Mouse (Mus musculus) spleen, postnatal 4 days (tissue): ENCODE results near the gene Gm10837.
A peak's percentile ranks its signal among the peaks of the same experiment; 100 is the strongest.

Source experiments
- DNase-seq, 2 experiments: peaks; one replicate each; pipeline ENCODE4 v3.0.0; 2022; ENCODE audit warnings: low spot score in 2 of 2

Gm10837 gene

GRCm38 (mm10) chr14:122479461-122480109 is 10.8 kb upstream of the Gm10837 start:
- DNase-seq, result no peak

GRCm38 (mm10) chr14:122480355-122480754 is 10.0 kb upstream of the Gm10837 start:
- no peak for DNase-seq

- no peak for DNase-seq
Observed at GRCm38 (mm10) chr14:122481181-122481580, 9.2 kb upstream of the Gm10837 start.

DNA sequence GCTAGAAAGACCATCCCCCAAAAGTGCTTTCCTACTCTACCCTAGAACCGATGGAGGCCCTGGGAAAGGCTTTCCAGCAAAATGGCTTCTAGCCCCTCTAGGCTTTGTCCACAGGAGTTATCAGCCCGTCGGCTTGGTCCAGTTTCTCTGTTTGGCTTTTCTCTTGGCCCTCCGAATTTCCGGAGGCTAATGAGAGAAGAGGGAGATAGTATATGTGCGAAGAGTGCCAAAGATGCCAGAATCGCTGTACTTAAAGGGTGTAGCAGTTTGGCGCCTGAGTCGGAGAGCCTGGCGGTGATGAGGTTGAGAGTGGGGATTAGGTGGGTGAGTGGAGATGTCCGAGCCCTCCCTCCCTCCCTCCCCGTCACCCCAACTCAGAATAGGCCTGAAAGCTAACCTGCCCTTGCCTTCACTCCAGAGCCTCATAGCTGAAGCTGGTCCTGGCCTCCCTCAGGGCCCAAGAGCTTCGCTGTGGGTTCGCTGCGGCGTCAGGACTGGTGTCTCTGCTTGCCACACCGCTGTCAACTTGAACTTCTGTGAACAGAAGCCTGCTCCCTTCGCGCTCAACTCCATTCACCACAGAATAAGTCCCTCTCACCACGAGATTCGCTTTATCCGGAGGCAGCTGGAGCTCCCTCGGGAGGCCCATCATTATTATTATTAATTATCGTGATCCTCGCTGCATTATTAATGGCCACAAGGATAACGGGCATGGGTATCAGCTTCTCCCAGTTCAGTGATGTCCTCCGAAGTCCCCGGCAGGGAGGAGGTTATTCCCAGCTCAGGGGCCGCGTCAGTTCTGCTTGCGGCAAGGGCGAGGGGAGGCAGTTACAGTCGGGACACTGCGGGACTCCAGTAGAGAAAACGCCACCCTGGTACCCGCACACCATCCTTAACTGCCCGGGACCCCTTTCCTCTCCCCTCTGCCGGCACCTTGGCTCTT is 8.0 kb upstream of the Gm10837 start:
- no peak for DNase-seq

- DNase-seq, result no peak
Observed at GRCm38 (mm10) chr14:122483024-122483385, 7.4 kb upstream of the Gm10837 start.

DNA sequence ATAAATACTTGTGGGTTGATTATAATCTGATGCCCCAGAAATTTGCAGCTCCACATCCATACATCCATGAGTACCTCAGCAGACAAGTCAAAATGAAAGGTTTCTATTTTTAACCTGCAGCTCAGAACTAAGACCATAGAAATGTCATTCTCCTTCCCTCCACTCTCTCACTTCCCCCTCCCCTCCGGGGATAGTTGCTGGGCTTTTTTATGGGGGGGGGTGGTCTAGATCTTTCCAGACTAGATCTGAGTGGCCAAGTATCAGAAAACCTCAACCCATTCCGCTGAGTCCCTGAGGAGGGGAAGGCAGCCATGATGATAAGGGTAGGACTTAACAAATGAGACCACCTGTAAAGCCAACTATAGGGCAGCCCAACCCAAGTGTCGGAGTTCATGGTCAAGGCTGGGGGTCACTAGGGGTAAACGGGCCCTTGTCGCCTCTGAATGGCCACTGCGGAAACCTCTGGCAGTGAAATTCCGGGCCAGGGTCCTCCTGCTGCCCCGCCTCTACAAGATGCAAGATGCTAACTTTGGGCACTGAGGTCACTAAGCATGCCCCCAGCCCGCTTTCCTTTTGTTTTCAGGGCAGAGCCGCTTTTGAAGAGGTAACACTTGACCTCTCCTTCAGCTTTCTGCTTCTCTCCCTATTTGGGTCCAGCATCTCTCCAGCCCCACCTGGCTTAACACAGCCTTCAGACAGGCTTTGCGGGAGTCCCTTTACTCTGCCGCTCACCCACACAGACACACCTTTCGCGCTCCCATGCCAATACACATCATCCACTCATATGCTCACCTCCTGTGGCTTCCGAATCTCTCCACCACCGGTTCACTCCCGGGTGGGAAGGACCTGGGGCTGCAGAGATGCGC is 6.6 kb upstream of the Gm10837 start:
- no peak for DNase-seq

DNA sequence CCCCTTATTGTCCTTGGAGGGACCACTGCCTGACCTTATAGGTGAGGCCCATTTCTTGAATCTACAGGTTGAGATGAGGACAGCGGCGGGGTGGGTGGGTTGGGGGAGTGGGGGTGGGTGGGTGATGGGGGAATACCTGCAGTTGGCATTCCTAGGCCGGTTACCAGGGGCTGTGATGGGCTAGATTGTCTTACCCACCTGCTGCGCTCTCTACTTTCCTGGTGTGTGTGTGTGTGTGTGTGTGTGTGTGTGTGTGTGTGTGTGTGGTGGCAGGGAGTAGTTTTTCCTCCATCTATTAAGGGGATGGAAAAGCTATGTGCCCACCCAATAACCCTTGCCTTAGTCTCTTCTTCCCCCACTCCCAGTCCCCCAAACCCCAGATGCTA is 5.9 kb upstream of the Gm10837 start:
- no peak for DNase-seq

GRCm38 (mm10) chr14:122484844-122485551 is 5.4 kb upstream of the Gm10837 start:
- no peak for DNase-seq

- no peak for DNase-seq
Observed at GRCm38 (mm10) chr14:122485635-122486181, 4.7 kb upstream of the Gm10837 start.

- no peak for DNase-seq
Observed at GRCm38 (mm10) chr14:122486611-122487010, 3.8 kb upstream of the Gm10837 start.

DNA sequence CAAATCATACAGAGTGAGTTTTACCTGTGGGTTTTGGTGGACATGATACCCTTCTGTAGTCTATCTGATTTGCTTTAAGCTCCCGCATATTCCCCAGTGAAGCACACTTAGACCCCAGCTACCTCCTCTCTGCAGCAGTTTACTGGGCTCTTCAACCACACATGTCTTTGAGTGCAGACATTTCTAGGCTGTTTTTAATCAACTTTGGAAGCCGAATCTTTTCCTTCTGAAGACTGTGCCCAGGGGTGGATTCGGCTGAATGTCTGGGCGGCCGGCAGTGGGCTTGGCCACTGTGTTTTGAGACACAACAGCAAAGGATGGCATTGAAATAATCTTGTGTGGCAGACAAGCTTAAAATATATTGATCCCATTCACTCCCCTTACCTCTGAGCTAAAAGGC is 3.0 kb upstream of the Gm10837 start:
- DNase-seq, result no peak

GRCm38 (mm10) chr14:122489041-122489440 is 1.3 kb upstream of the Gm10837 start:
- DNase-seq, result no peak

DNA sequence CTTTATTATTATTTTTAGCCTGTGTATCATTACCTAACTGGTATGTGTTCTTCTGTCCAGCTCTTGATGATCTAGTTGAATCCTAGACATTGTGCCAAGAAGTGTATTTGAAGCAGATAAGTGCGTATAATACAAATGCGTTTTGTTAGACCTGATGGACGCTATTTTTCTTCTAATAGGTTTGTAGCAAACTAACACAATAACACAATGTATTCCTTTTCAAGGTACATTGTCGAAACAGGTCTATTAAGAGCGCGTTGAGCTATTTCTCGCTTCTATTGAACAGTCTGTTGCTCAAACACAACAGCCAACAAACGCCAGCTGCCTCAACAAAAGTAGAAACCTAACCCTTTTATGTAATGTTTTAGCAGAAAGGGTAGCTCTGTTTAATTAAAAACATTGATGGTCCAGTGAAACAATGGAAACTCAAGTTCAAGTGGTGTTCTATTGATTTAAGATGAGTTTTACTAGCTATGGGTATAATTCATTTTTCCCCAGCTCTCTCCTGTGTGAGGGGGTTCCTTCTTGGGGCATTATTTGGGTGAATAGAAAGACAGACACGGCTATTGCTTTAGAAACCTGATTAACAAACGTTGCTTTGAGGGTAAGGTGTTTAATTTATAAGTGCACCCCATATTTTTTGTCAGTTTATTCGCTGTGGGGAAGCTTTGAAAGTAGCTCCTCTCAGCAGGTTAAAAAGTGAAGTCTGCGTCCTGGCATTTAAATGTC is 536 bp upstream of the Gm10837 start:
- DNase-seq, result no peak

DNA sequence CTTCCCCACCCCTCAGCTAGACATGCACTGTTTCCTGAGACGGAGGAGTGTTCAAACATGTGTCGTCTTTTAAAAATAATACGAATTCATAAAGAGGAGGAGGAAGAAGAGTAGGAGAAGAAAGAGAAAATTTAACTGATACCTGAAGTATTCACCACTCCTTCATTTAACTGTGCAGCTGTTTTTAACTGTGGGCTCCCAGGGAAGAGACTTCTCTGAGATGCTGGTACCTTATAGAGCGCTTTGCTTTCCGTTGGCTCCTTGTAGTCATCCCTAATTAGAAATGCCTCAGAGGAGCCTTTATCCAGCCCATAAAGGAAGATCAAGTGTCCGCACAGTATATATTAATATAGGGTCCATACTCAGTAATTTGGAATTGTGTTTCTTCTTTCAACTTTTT is 1.1 kb downstream of the Gm10837 start:
- DNase-seq, result no peak

DNA sequence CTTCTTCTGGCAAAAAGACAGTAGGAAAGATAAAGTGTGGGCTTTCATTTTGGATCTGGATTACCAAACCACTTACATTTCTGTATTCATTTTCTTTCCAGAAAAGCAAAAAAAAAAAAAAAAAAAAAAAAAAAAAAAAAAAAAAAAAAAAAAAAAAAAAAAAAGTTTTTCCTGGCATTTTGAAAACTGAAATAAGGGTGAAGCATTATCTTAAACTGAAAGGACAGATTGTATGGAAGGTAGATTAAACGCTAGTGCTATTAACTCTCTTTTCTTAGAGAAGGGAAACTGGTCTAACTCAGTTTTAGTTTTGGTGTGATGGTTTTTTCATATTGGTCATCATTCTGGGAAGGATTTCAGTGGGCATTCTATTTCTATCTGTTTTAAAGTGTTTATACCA is 1.6 kb downstream of the Gm10837 start:
- DNase-seq, result no peak

- DNase-seq, result no peak
Observed at GRCm38 (mm10) chr14:122509058-122509457, 18.7 kb downstream of the Gm10837 start.

- no peak for DNase-seq
Observed at GRCm38 (mm10) chr14:122511519-122511918, 21.1 kb downstream of the Gm10837 start.

GRCm38 (mm10) chr14:122513511-122514036 is 23.2 kb downstream of the Gm10837 start:
- no peak for DNase-seq

DNA sequence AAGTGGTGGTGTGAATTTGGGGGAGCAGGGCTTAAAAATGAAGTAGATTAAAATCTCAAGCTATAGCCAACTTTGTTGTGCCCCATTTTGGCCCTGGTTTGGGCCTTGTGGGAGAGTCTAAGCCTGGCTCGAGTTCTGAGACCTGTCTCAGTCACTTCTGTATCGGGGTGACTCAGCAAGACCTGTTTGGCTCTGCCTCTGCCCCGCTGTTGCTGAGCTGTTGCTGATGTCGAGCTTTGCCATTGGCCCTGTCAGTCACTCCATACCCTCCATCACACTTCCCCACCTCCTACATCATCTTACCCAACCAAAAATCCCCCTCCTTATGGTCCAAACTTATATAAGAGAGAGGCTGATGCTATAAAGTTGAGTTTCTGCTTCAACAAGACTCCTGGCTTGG is 38.1 kb downstream of the Gm10837 start:
- peak in 1 of 2 experiments; percentile 47 for DNase-seq
